Comparison of ENCODE assay signal across 8 mouse cellular contexts in the genomic region with DNA sequence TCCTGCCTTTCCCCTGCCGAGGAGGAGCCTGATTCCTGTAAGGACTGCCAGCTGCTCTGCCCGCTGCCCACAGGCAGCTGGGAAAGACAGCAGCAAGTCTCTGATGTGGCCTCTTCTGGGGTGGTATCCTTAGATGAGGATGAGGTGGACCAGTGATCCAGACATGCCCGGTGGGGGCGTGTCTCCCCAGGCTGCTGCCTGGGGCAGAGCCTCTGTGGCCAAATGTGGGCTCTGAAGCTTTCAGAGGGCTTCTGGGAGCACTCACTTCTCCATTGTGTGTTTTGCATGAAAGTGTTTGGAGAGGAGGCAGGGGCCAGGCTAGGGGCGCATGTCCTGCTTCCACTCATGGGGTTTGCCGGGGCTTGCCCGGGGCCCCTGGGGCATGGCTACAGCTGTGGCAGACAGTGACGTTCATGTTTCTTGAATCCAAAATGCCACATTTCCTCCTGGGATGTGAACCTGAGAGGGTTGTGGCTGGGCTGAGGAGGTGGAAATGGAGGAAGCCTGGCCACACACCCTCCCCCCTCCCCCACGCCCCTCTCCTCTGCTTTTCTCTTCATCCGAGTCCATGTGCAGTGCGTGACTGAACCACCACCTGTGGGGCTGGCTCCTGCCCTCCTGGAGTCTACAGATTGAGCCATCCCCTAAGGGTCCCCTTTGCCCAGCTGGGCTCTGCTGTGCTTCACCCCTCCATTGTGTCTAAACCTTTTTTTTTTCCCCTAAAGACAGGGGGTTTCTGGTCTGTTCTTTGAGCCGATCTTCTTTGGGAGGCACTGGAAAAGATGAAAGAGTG. TPM values are rescaled to one million over a fixed set of nuclear protein-coding genes. Genes with fewer than 3 reads are reported as not detected.
DNase-seq lines count a peak whose midpoint lies in the region; ATAC-seq and TF ChIP-seq lines count a peak whose summit lies in the region.

No protein-coding gene starts in this region.

- H3K27me3 ChIP-seq in limb, embryonic 13.5 days = no peaks in the 10 kb centered on the region
- H3K27me3 ChIP-seq in stomach, embryonic 14.5 days (ENCODE audit: control insufficient read depth, insufficient read depth, low read length) = no peaks in the 10 kb centered on the region

- ATAC-seq in limb, embryonic 13.5 days (ENCODE audit: low FRiP score, low read depth) = peak; percentile 35; the same call in 1 of the 2 replicates
- ATAC-seq in stomach, embryonic 14.5 days (ENCODE audit: insufficient number of reproducible peaks, insufficient read depth, low FRiP score, low read depth) = peak; percentile 29; the same call in 1 of the 2 replicates

- peak overlapping the region; percentile 64 for H3K27ac ChIP-seq in left cerebral cortex, adult 2 months
- H3K27ac ChIP-seq in embryonic fibroblast, embryonic 13.5 days (ENCODE audit: insufficient read depth, low read length) = peak overlapping the region; percentile 16
- H3K27ac ChIP-seq in limb, embryonic 13.5 days = peak overlapping the region; percentile 69
- peak overlapping the region; percentile 63; the same call in 1 of the 2 replicates for H3K27ac ChIP-seq in stomach, embryonic 14.5 days (ENCODE audit: low read length)

- WGBS in limb, embryonic 13.5 days = 14% methylated on average over 12 of the region's 12 CpGs
- WGBS in stomach, embryonic 14.5 days = 32% methylated on average over 12 of the region's 12 CpGs

- intact Hi-C loops in left cerebral cortex, adult 2 months (cut with DNase I) = loop anchor here (5.0 kb wide), 1 partner anchor 490 kb away; no protein-coding TSS in a partner anchor
- intact Hi-C loops in left cerebral cortex, postnatal 10 days (cut with DNase I) = no loop called here

- peak overlapping the region; percentile 54 for H3K9ac ChIP-seq in limb, embryonic 13.5 days
- H3K9ac ChIP-seq in stomach, embryonic 14.5 days (replicated peaks; ENCODE audit: low read depth, low read length) = no peak overlapping the region

- no peaks in the 10 kb centered on the region for H3K9me3 ChIP-seq in limb, embryonic 13.5 days
- no peaks in the 10 kb centered on the region for H3K9me3 ChIP-seq in stomach, embryonic 14.5 days (ENCODE audit: control insufficient read depth, low read depth, low read length)

- TF ChIP-seq CTCF in left cerebral cortex, adult 2 months (IDR thresholded peaks at IDR 0.05) = no peak
- no peak for TF ChIP-seq CTCF in embryonic fibroblast, embryonic 13.5 days (IDR thresholded peaks at IDR 0.05; ENCODE audit: borderline replicate concordance, insufficient read depth, low read length)

- peak overlapping the region; percentile 41 for H3K4me2 ChIP-seq in limb, embryonic 13.5 days (replicated peaks)
- no peak overlapping the region for H3K4me2 ChIP-seq in stomach, embryonic 14.5 days (replicated peaks; ENCODE audit: low read depth, low read length)

- peak in 1 of 2 experiments; percentile 18 for DNase-seq in left cerebral cortex, adult 2 months (ENCODE audit: extremely low spot score in 1 of 2, low spot score in 2 of 2)
- DNase-seq in left cerebral cortex, postnatal 10 days (ENCODE audit: extremely low spot score in 1 of 2, low spot score in 2 of 2) = no peak
- no peak for DNase-seq in left cerebral cortex, adult 8-10 months (ENCODE audit: low spot score in 2 of 2)
- no peak for DNase-seq in ovary, postnatal 10 days (ENCODE audit: low spot score)
- no peak for DNase-seq in kidney, adult 18-20 months

- no peak for TF ChIP-seq POLR2A in embryonic fibroblast, embryonic 13.5 days (IDR thresholded peaks at IDR 0.05; ENCODE audit: low read depth, low read length)

- H3K36me3 ChIP-seq in limb, embryonic 13.5 days = peaks cover 49% of the 10 kb centered on the region
- peaks cover 12% of the 10 kb centered on the region; the same call in 1 of the 2 replicates for H3K36me3 ChIP-seq in stomach, embryonic 14.5 days (ENCODE audit: control insufficient read depth, insufficient read depth, low read length)

- peaks cover 4% of the 10 kb centered on the region; the same call in 1 of the 2 replicates for H3K4me1 ChIP-seq in embryonic fibroblast, embryonic 13.5 days (ENCODE audit: control insufficient read depth, insufficient read depth, low read length)
- H3K4me1 ChIP-seq in limb, embryonic 13.5 days = peaks cover 22% of the 10 kb centered on the region
- peaks cover 16% of the 10 kb centered on the region for H3K4me1 ChIP-seq in stomach, embryonic 14.5 days (ENCODE audit: control insufficient read depth, insufficient read depth, low read length)

- no peak overlapping the region for H3K4me3 ChIP-seq in left cerebral cortex, adult 2 months
- no peak overlapping the region for H3K4me3 ChIP-seq in embryonic fibroblast, embryonic 13.5 days (ENCODE audit: insufficient read depth, low read length)
- peak overlapping the region; percentile 10; the same call in 1 of the 2 replicates for H3K4me3 ChIP-seq in limb, embryonic 13.5 days
- no peak overlapping the region for H3K4me3 ChIP-seq in stomach, embryonic 14.5 days (ENCODE audit: low read depth, low read length)

RNA-seq across cellular contexts. Expression of gene Fam131a, which starts 8.9 kb away (rescaled TPM):
- 100 to 1,000 TPM; 320 to 343 TPM for total RNA-seq in left cerebral cortex, adult 2 months (2021)
- 100 to 1,000 TPM; 264 to 267 TPM for total RNA-seq in left cerebral cortex, postnatal 10 days (2021)
- polyA plus RNA-seq in embryonic fibroblast, embryonic 13.5 days (2011; ENCODE audit: insufficient read length, low read depth, missing spikeins) = 7.7 and 9.9 TPM in 2 replicates
- 8.5 and 10.4 TPM in 2 replicates for polyA plus RNA-seq in limb, embryonic 13.5 days (2015; fragmentation: Nextera tagmentation; extraction: Ambion mirVana)
- 7.5 and 8.3 TPM in 2 replicates for polyA plus RNA-seq in stomach, embryonic 14.5 days (2014; fragmentation: Nextera tagmentation; extraction: Ambion mirVana)
- total RNA-seq in left cerebral cortex, adult 8-10 months (2022) = 100 to 1,000 TPM; 271 to 291 (median 283) TPM

RNA-seq across cellular contexts. Expression of gene Polr2h, which starts 15.5 kb away (rescaled TPM):
- total RNA-seq in left cerebral cortex, adult 2 months (2021) = 10 to 100 TPM; 22.5 to 28.6 TPM
- 10 to 100 TPM; 26.3 to 28.3 TPM for total RNA-seq in left cerebral cortex, postnatal 10 days (2021)
- 36.5 and 38.8 TPM in 2 replicates for polyA plus RNA-seq in embryonic fibroblast, embryonic 13.5 days (2011; ENCODE audit: insufficient read length, low read depth, missing spikeins)
- 117 and 118 TPM in 2 replicates for polyA plus RNA-seq in limb, embryonic 13.5 days (2015; fragmentation: Nextera tagmentation; extraction: Ambion mirVana)
- 105 and 113 TPM in 2 replicates for polyA plus RNA-seq in stomach, embryonic 14.5 days (2014; fragmentation: Nextera tagmentation; extraction: Ambion mirVana)
- total RNA-seq in left cerebral cortex, adult 8-10 months (2022) = 10 to 100 TPM; 19.6 to 26.6 (median 21.2) TPM

RNA-seq across cellular contexts. Expression of gene Clcn2, which starts 15.6 kb away (rescaled TPM):
- 10 to 100 TPM; 74.8 to 79.3 TPM for total RNA-seq in left cerebral cortex, adult 2 months (2021)
- total RNA-seq in left cerebral cortex, postnatal 10 days (2021) = 10 to 100 TPM; 50.9 to 51.1 TPM
- polyA plus RNA-seq in embryonic fibroblast, embryonic 13.5 days (2011; ENCODE audit: insufficient read length, low read depth, missing spikeins) = 7.0 and 7.9 TPM in 2 replicates
- polyA plus RNA-seq in limb, embryonic 13.5 days (2015; fragmentation: Nextera tagmentation; extraction: Ambion mirVana) = 23.3 and 23.5 TPM in 2 replicates
- polyA plus RNA-seq in stomach, embryonic 14.5 days (2014; fragmentation: Nextera tagmentation; extraction: Ambion mirVana) = 13.2 and 15.8 TPM in 2 replicates
- 10 to 100 TPM; 63.2 to 75.5 (median 71.9) TPM for total RNA-seq in left cerebral cortex, adult 8-10 months (2022)

RNA-seq across cellular contexts. Expression of gene Chrd, which starts 31.0 kb away (rescaled TPM):
- 10 to 100 TPM; 50.5 to 56.3 TPM for total RNA-seq in left cerebral cortex, adult 2 months (2021)
- total RNA-seq in left cerebral cortex, postnatal 10 days (2021) = 10 to 100 TPM; 18.4 to 21.8 TPM
- 3.8 and 7.3 TPM in 2 replicates for polyA plus RNA-seq in embryonic fibroblast, embryonic 13.5 days (2011; ENCODE audit: insufficient read length, low read depth, missing spikeins)
- polyA plus RNA-seq in limb, embryonic 13.5 days (2015; fragmentation: Nextera tagmentation; extraction: Ambion mirVana) = 9.1 and 9.3 TPM in 2 replicates
- 4.5 and 5.4 TPM in 2 replicates for polyA plus RNA-seq in stomach, embryonic 14.5 days (2014; fragmentation: Nextera tagmentation; extraction: Ambion mirVana)
- total RNA-seq in left cerebral cortex, adult 8-10 months (2022) = 10 to 100 TPM; 26.7 to 42.0 (median 32.0) TPM

RNA-seq across cellular contexts. Expression of gene Thpo, which starts 32.4 kb away (rescaled TPM):
- total RNA-seq in left cerebral cortex, adult 2 months (2021) = 1 to 10 TPM; 7.5 to 8.7 TPM
- 1 to 10 TPM; 1.4 to 2.0 TPM for total RNA-seq in left cerebral cortex, postnatal 10 days (2021)
- 0.57 and 0.98 TPM in 2 replicates for polyA plus RNA-seq in embryonic fibroblast, embryonic 13.5 days (2011; ENCODE audit: insufficient read length, low read depth, missing spikeins)
- 0.66 and 0.74 TPM in 2 replicates for polyA plus RNA-seq in limb, embryonic 13.5 days (2015; fragmentation: Nextera tagmentation; extraction: Ambion mirVana)
- 0.88 and 1.2 TPM in 2 replicates for polyA plus RNA-seq in stomach, embryonic 14.5 days (2014; fragmentation: Nextera tagmentation; extraction: Ambion mirVana)
- total RNA-seq in left cerebral cortex, adult 8-10 months (2022) = 1 to 10 TPM; 5.2 to 7.2 (median 5.8) TPM

Comparison
In these comparisons a context has a peak if more than half of its experiments do, and no peak if none do; other contexts are left out.
1. H3K27ac ChIP-seq: peak in every context shown above with its lines; median percentile 69 in limb, embryonic 13.5 days; 64 in left cerebral cortex, adult 2 months; 63 in stomach, embryonic 14.5 days; 16 in embryonic fibroblast, embryonic 13.5 days.